Mouse (Mus musculus) embryonic facial prominence, embryonic 13.5 days (tissue): ENCODE data around the gene Atp8b2. TPM values are rescaled to one million over a fixed set of nuclear protein-coding genes. Genes with fewer than 3 reads are reported as not detected.
A peak's percentile ranks its signal among the peaks of the same experiment; 100 is the strongest.

ENCODE experiments used
- ATAC-seq: fragments of 200-750 bp; cut with Nextera tagmentation; 2 replicates; pipeline ENCODE4 v1.8.0; 2017; ENCODE audit warnings: low read depth; ENCODE audit not compliant: insufficient number of reproducible peaks, insufficient read depth, low FRiP score, low TSS enrichment
- H3K27ac ChIP-seq: fragments of 300-500 bp; sonication (generic); 2 replicates; pipeline ENCODE4 v1.5.1; 2015; ENCODE audit warnings: moderate library complexity, mild to moderate bottlenecking, inconsistent platforms
- H3K27me3 ChIP-seq: fragments of 300-500 bp; sonication (generic); 2 replicates; pipeline ENCODE4 v1.6.1; 2015; ENCODE audit warnings: mild to moderate bottlenecking, inconsistent platforms
- H3K36me3 ChIP-seq: fragments of 300-500 bp; sonication (generic); 2 replicates; pipeline ENCODE4 v1.6.1; 2015; ENCODE audit warnings: mild to moderate bottlenecking, inconsistent platforms
- H3K4me1 ChIP-seq: fragments of 300-500 bp; sonication (generic); 2 replicates; pipeline ENCODE4 v1.6.1; 2015; ENCODE audit warnings: inconsistent platforms
- H3K4me2 ChIP-seq: fragments of 300-500 bp; sonication (generic); 2 replicates; pipeline ENCODE4 v1.6.1; 2015; ENCODE audit warnings: moderate library complexity, mild to moderate bottlenecking, inconsistent platforms
- H3K4me3 ChIP-seq: fragments of 300-500 bp; sonication (generic); 2 replicates; pipeline ENCODE4 v1.5.1; 2015; ENCODE audit warnings: mild to moderate bottlenecking, inconsistent platforms
- H3K9ac ChIP-seq: fragments of 300-500 bp; sonication (generic); 2 replicates; pipeline ENCODE4 v1.6.1; 2015; ENCODE audit warnings: mild to moderate bottlenecking, inconsistent platforms
- H3K9me3 ChIP-seq: fragments of 300-500 bp; sonication (generic); 2 replicates; pipeline ENCODE4 v1.6.1; 2016; ENCODE audit warnings: inconsistent platforms
- WGBS: fragments of 180-500 bp; shearing (Covaris S2); methylation state at CpG from one replicate; pipeline ENCODE4 v1.1.7; 2015; ENCODE audit warnings: mixed read lengths; 5-methylcytosine and 5-hydroxymethylcytosine counted together
- polyA plus RNA-seq: library from polyadenylated mRNA; unstranded; fragments of >200 nt; fragmentation: Nextera tagmentation; extraction: Ambion mirVana; gene quantifications from 2 replicates; pipeline ENCODE4 v1.2.1, GENCODE M21; 2015

Gene Atp8b2
- polyA plus RNA-seq, 1 experiment from 2014 or later = 17.8 TPM

DNA sequence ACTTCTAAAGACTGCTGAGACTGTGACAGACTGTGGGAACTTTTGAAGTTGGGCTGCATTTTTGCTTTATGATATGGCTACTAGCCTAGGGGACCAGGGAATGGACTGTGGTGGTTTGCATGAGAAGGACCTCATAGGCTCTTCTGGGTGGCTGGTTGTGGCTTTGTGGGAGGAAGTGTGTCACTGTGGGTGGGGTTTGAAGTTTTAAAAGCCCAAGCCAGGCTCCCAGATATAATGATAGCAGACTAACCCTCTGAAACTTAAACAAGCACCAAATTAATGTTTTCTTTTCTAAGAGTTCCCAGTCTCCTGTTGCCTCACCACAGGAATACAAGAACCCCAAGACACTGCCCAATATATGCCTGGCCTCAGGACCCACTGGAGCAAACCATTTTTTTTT is 13.6 kb upstream of the Atp8b2 start:
- Histone ChIP-seq H3K9ac (no peak overlapping the region), H3K27ac (no peak overlapping the region), H3K36me3 (no peaks in the 10 kb centered on the region), H3K4me2 (no peak overlapping the region), H3K9me3 (no peaks in the 10 kb centered on the region), H3K27me3 (no peaks in the 10 kb centered on the region), H3K4me1 (no peaks in the 10 kb centered on the region), H3K4me3 (no peak overlapping the region)
- ATAC-seq = no peak

DNA sequence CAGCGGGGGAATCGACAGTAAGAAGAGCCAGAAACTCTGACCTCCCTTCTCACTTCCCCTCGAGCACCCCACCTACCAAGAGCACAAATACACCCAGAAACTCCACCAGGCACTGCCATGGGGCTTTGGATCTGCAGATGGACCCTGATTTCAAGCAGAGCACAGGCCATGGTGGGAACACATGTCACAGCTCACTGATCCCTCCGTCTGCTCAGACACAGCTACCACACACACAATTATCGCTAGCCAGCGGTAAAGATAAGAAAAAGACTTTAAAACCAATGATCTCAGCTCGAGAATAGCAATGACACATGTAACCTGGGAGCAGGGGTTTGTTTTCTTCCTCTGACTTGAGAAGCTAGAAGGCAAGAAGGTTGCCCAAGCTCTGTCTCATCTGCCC is 5.2 kb upstream of the Atp8b2 start:
- no peak overlapping the region for H3K4me3 ChIP-seq
- no peaks in the 10 kb centered on the region for H3K36me3 ChIP-seq
- H3K9me3 ChIP-seq = no peaks in the 10 kb centered on the region
- no peak overlapping the region for H3K9ac ChIP-seq
- peaks cover 9% of the 10 kb centered on the region for H3K4me1 ChIP-seq
- no peak for ATAC-seq
- no peak overlapping the region for H3K4me2 ChIP-seq
- H3K27ac ChIP-seq = no peak overlapping the region
- 78% methylated on average over 7 of the region's 7 CpGs for WGBS
- H3K27me3 ChIP-seq = no peaks in the 10 kb centered on the region

DNA sequence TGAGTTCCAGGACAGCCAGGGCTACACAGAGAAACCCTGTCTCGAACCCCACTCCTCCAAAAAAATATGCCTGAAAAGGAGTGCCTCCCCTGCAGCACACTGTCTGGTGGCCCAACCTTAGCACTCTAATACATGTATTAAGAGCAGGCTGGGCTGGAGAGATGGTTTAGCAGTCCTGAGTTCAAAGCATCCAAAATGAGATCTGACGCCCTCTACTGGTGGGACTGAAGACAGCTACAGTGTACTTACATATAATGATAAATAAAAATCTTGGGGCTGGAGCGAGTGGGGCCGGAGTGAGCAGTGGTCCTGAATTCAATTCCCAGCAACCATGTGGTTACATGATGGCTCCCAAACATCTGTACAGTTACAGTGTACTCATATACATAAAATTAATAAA is 3.6 kb upstream of the Atp8b2 start:
- no peak for ATAC-seq
- 74% methylated on average over 4 of the region's 4 CpGs for WGBS
- H3K27ac ChIP-seq = no peak overlapping the region
- peaks cover 14% of the 10 kb centered on the region for H3K4me1 ChIP-seq
- no peak overlapping the region for H3K4me3 ChIP-seq
- H3K4me2 ChIP-seq = no peak overlapping the region
- H3K27me3 ChIP-seq = no peaks in the 10 kb centered on the region
- H3K36me3 ChIP-seq = no peaks in the 10 kb centered on the region
- H3K9ac ChIP-seq = no peak overlapping the region
- H3K9me3 ChIP-seq = no peaks in the 10 kb centered on the region

DNA sequence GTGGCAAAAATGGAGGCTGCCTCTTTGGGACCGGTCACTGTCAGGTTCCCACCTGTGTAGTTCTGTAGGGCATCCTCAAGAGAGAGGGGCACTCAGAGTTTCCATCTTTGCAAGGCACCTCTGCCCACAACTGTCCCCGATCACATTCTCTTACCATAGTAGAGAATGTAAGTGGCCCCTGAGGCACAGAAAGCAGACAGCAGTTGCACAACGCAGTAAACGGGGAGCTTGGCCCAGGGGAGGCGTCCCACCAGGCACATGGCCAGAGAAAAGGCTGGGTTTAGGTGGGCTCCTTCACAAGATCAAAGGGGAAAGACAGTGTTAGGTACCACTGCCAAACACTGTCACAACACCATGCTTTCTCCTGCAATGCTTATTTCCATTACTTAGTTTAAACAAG is 2.7 kb upstream of the Atp8b2 start:
- Histone ChIP-seq H3K4me2 (no peak overlapping the region), H3K36me3 (no peaks in the 10 kb centered on the region), H3K9ac (no peak overlapping the region), H3K27me3 (no peaks in the 10 kb centered on the region), H3K27ac (no peak overlapping the region), H3K9me3 (no peaks in the 10 kb centered on the region), H3K4me3 (no peak overlapping the region), H3K4me1 (peaks cover 24% of the 10 kb centered on the region)
- 88% methylated on average over 5 of the region's 5 CpGs for WGBS
- no peak for ATAC-seq

DNA sequence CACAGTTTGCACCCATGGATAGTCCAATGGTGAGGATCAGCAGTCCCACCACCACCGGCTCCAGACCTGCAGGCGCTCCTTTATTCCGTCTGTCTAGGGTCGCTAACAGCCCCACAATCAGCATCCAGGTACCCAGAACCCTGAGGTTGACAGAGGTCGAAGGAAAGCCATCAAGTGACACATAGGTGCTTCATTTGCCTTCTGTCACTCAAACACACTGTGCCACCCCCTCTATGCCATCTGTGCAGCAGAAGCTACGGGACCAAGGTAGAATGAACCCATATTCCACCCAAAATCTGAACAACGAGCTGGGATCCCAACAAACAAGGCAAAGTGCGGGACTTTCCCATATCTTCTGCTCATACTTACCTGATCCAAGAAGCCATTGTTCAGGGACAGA is 2.2 kb upstream of the Atp8b2 start:
- no peak overlapping the region for H3K27ac ChIP-seq
- ATAC-seq = no peak
- H3K36me3 ChIP-seq = no peaks in the 10 kb centered on the region
- H3K9me3 ChIP-seq = no peaks in the 10 kb centered on the region
- peaks cover 28% of the 10 kb centered on the region for H3K4me1 ChIP-seq
- H3K9ac ChIP-seq = no peak overlapping the region
- no peak overlapping the region for H3K4me3 ChIP-seq
- H3K27me3 ChIP-seq = no peaks in the 10 kb centered on the region
- 93% methylated on average over 8 of the region's 8 CpGs for WGBS
- no peak overlapping the region for H3K4me2 ChIP-seq

DNA sequence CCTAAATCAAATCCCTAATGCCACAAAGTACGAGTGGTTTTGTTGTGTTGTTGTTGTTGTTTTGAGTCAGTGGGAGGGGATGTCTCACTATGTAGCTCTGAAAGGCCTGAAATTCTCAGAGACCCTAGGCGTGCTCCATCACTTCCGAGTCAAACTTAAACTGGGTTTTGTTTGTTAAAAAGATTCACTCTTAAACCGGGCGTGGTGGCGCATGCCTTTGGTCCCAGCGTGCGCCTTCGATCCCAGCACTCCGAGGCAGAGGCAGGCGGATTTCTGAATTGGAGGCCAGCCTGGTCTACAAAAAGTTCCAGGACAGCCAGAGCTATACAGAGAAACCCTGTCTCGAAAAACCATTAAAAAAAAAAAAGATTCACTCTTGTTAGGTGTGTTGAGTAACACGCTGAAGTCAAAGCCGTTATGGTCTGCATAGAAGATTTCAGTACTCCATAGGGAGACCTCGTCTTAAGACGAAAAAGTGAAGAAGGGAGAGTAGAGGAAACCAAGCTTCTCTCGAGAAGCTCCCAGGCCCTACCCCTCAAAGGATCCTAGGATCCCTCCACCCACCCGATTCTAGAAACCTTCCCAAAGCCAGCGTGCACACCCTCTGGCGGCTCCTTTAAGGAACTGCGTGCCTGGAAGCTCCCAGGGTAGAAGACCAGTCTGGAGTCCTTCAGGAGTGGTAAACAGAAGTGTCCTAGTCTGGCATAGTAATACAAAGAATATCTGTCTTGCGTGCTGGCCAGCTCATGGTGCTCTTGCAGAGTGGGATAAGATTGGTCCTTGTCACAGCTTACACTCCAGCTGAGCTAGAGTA is 825 bp upstream of the Atp8b2 start:
- Histone ChIP-seq H3K4me3 (peak overlapping the region; percentile 94), H3K27ac (peak overlapping the region; percentile 97), H3K27me3 (no peaks in the 10 kb centered on the region), H3K4me2 (peak overlapping the region; percentile 94), H3K9ac (peak overlapping the region; percentile 97), H3K36me3 (peaks cover 5% of the 10 kb centered on the region; the same call in 1 of the 2 replicates), H3K9me3 (no peaks in the 10 kb centered on the region), H3K4me1 (peaks cover 39% of the 10 kb centered on the region)
- WGBS = 32% methylated on average over 22 of the region's 22 CpGs
- no peak for ATAC-seq

DNA sequence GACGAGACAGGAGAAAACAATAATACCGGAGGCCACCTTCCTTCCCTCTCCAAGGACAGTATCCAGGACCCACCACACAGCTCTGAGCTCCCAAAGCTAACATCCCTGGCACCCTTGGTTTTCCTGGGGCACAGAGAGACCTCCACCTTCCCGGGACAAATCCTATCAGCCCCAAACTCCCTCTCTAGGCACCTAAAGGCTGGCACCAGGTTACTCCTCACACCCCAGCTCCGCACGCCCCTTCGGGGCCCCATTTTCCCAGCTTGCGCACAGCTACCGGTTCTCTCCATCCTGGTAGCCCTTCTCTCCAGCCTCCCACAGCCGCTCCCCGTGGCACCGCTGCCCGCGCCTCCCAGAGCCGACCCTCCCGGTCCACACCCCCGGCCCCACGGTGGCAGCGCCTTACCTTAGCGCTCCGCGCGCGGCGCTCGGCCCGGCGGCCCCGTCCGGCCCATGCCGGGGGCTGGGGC is 522 bp downstream of the Atp8b2 start:
- Histone ChIP-seq H3K27me3 (no peaks in the 10 kb centered on the region), H3K9me3 (no peaks in the 10 kb centered on the region), H3K4me1 (peaks cover 39% of the 10 kb centered on the region), H3K36me3 (peaks cover 18% of the 10 kb centered on the region), H3K27ac (peak overlapping the region; percentile 97), H3K9ac (peak overlapping the region; percentile 97), H3K4me2 (peak overlapping the region; percentile 94), H3K4me3 (peak overlapping the region; percentile 94)
- under 1% methylated on average over 30 of the region's 30 CpGs for WGBS
- 0 out of 2 replicates have a peak, but pooled peaks have one; percentile 11 for ATAC-seq

DNA sequence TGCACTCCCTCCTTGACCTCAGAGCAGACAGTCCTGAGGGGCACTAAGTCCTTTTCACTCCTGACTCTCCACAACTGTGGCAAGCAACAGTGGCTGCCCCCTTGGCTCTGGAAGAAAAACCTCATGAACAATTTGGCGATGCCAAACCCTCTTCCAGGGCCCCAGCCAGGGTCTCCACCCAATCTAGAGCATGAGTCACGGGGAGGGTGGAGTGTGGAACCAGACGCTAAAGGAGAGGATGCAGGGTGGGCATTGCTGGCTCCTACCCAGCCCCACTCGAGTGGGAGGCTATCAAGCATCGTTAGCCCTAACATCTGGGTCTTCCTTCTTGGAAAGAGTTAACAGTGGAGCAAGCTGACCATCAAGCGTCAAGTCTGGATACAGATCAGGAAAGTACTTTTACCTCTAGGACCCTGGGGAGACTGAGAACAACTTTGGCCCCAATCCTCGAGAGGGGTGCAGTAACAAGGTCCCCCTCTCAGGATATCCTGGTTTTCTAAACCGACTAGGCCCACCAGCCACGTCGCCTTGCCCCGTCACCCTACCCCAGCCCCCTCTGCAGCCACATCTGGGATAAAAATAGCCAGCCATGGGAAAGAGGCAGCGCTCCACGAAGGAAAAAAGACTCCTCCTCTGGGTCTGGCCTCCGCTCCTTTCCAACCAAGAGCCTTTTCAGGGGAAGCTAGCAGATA is 1.1 kb downstream of the Atp8b2 start:
- peak overlapping the region; percentile 97 for H3K27ac ChIP-seq
- WGBS = 3% methylated on average over 14 of the region's 14 CpGs
- peaks cover 24% of the 10 kb centered on the region for H3K36me3 ChIP-seq
- peak overlapping the region; percentile 94 for H3K4me2 ChIP-seq
- ATAC-seq = no peak
- no peaks in the 10 kb centered on the region for H3K9me3 ChIP-seq
- H3K4me3 ChIP-seq = peak overlapping the region; percentile 94
- H3K9ac ChIP-seq = peak overlapping the region; percentile 97
- peaks cover 39% of the 10 kb centered on the region for H3K4me1 ChIP-seq
- H3K27me3 ChIP-seq = no peaks in the 10 kb centered on the region

DNA sequence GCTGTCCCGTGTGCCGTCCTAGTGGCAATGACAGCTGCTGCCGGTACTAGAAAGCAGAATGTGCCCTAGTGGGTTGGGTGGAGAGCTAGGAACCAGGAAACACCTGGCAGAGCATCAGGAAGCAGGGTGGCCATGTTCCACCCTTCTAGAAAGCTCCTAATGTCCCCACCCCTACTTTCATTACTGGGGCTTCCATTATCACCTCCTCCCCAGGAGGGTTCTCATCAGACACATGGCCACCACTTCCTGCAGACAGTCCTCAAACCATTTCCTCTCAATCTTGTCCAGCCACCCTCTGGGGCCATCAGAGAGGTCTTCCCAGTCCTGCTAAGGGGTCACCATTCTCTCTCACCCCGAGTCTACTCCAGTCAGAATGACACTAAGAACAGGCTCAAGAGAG is 1.9 kb downstream of the Atp8b2 start:
- H3K9me3 ChIP-seq = no peaks in the 10 kb centered on the region
- ATAC-seq = no peak
- peak overlapping the region; percentile 97 for H3K9ac ChIP-seq
- peak overlapping the region; percentile 94 for H3K4me2 ChIP-seq
- H3K27me3 ChIP-seq = no peaks in the 10 kb centered on the region
- WGBS = 47% methylated on average over 4 of the region's 4 CpGs
- peaks cover 39% of the 10 kb centered on the region for H3K4me1 ChIP-seq
- peak overlapping the region; percentile 94 for H3K4me3 ChIP-seq
- H3K36me3 ChIP-seq = peaks cover 32% of the 10 kb centered on the region
- H3K27ac ChIP-seq = peak overlapping the region; percentile 97

DNA sequence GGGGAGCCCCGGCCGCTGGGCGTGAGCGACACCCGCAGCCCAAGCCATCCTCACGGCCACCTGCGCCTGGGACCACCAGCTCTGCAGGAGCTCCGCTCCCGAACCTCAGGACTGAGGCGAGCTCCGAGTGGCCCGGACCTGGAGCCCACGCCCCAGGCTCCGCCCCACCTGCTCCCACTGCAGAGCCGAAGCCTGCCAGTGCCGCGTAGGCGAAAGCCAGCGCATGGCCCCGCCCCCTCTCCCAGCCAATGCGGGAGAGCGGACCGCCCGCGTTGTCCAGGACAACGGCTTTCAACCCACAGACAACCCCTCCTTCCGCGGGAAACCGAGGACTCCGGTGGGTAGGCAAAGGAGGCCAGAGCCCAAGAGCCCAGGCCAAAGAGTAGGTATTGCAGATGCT is 2.8 kb downstream of the Atp8b2 start:
- ATAC-seq = peak; percentile 84
- Histone ChIP-seq H3K27ac (peak overlapping the region; percentile 61; the same call in 1 of the 2 replicates), H3K9ac (peak overlapping the region; percentile 80), H3K4me1 (peaks cover 39% of the 10 kb centered on the region), H3K9me3 (no peaks in the 10 kb centered on the region), H3K36me3 (peaks cover 41% of the 10 kb centered on the region), H3K27me3 (no peaks in the 10 kb centered on the region), H3K4me2 (peak overlapping the region; percentile 94), H3K4me3 (peak overlapping the region; percentile 94)
- WGBS = under 1% methylated on average over 30 of the region's 30 CpGs

DNA sequence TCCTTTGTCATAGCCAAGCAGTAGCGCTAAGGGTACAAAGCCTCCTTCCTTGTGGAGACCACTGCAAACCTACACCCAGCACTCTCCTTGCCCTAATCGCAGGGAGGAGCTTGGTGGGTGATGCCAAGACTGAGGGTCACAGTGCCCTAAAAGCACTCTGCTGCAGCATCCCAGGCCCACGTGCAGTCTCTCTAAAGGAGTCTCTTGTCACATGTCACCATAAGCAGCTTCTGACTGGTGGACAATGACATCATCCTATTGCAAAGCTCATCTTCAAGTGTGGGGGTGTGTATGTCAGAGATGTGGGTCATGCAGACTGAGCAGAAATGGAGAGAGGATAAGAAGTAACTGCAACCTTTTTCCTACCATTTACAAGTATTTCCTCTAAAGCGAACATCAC is 3.9 kb downstream of the Atp8b2 start:
- Histone ChIP-seq H3K36me3 (peaks cover 52% of the 10 kb centered on the region), H3K27ac (no peak overlapping the region), H3K4me2 (peak overlapping the region; percentile 94), H3K4me3 (no peak overlapping the region), H3K9me3 (no peaks in the 10 kb centered on the region), H3K4me1 (peaks cover 33% of the 10 kb centered on the region), H3K27me3 (no peaks in the 10 kb centered on the region), H3K9ac (no peak overlapping the region)
- 76% methylated on average over 4 of the region's 4 CpGs for WGBS
- ATAC-seq = no peak

DNA sequence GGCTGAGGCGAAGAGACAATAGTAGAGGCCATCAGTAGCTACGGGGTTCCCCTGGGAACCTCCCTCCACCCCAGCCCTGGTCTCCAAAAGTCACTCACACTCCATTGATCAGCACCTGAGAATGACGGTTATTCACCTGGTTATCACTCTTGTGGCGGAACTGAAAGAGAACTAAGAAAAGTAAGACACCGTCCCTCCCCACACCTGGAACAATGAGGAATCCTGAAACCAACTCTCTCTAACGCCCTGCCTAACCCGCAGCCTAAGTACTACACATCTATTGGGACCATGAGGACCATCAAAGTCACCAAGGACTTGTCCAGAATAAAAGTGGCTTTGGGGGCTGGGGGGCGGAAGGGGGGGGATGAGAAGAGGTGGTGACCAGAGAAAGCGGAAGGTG is 5.4 kb downstream of the Atp8b2 start:
- peaks cover 67% of the 10 kb centered on the region for H3K36me3 ChIP-seq
- no peak overlapping the region for H3K4me3 ChIP-seq
- 96% methylated on average over 9 of the region's 9 CpGs for WGBS
- no peaks in the 10 kb centered on the region for H3K27me3 ChIP-seq
- H3K9ac ChIP-seq = no peak overlapping the region
- no peak overlapping the region for H3K4me2 ChIP-seq
- no peak overlapping the region for H3K27ac ChIP-seq
- peaks cover 30% of the 10 kb centered on the region for H3K4me1 ChIP-seq
- ATAC-seq = no peak
- no peaks in the 10 kb centered on the region for H3K9me3 ChIP-seq
